Mouse (Mus musculus) MEL (cell line): ENCODE data around the gene Fnip2.

Experiments
- BHLHE40 ChIP-seq: IDR thresholded peaks from 2 replicates; pipeline ENCODE4 v1.6.1; 2012; ENCODE audit warnings: low read depth, mild to moderate bottlenecking, inconsistent platforms, low read length, improper control_type of control experiment, borderline replicate concordance
- CHD2 ChIP-seq: IDR thresholded peaks from 2 replicates; pipeline ENCODE4 v1.6.1; 2011; ENCODE audit warnings: low read length, improper control_type of control experiment
- CTCF ChIP-seq, 3 experiments: IDR thresholded peaks in 2 of 3; conservative IDR thresholded peaks in 1 of 3; 2 replicates each; pipeline ENCODE4 v1.5.1; 2011 to 2012; ENCODE audit warnings: low read length in 3 of 3, low read depth in 2 of 3, mild to moderate bottlenecking in 2 of 3, improper control_type of control experiment in 1 of 3, inconsistent platforms in 1 of 3, mixed read lengths in 1 of 3, moderate library complexity in 1 of 3; ENCODE audit not compliant: control insufficient read depth in 1 of 3, insufficient read depth in 1 of 3, poor library complexity in 1 of 3, severe bottlenecking in 1 of 3
- E2F4 ChIP-seq: IDR thresholded peaks from 2 replicates; pipeline ENCODE4 v1.6.1; 2011; ENCODE audit warnings: low read depth, low read length, improper control_type of control experiment, borderline replicate concordance
- JUND ChIP-seq: IDR thresholded peaks from 2 replicates; pipeline ENCODE4 v1.6.1; 2011; ENCODE audit warnings: low read depth, mild to moderate bottlenecking, improper control_type of control experiment, low read length
- KAT2A ChIP-seq: conservative IDR thresholded peaks from 2 replicates; pipeline ENCODE4 v1.6.1; 2012; ENCODE audit warnings: low read depth, low read length, improper control_type of control experiment, inconsistent platforms
- MEF2A ChIP-seq: IDR thresholded peaks from 2 replicates; pipeline ENCODE4 v1.6.1; 2014; ENCODE audit warnings: low read depth, mild to moderate bottlenecking, inconsistent platforms, low read length, improper control_type of control experiment; ENCODE audit not compliant: poor library complexity, insufficient replicate concordance, severe bottlenecking; ENCODE audit errors: extremely low read depth
- MYC ChIP-seq: IDR thresholded peaks from 2 replicates; pipeline ENCODE4 v1.6.1; 2011; ENCODE audit warnings: low read depth, mild to moderate bottlenecking, low read length, improper control_type of control experiment, moderate library complexity
- POLR2A ChIP-seq, 2 experiments: IDR thresholded peaks; 2 replicates each; pipeline ENCODE4 v1.6.1; 2011 to 2012; ENCODE audit warnings: low read length in 2 of 2, mild to moderate bottlenecking in 2 of 2, control low read depth in 1 of 2, improper control_type of control experiment in 1 of 2, low read depth in 1 of 2, moderate library complexity in 1 of 2; ENCODE audit not compliant: control insufficient read depth in 1 of 2, insufficient read depth in 1 of 2, poor library complexity in 1 of 2
- POLR2AphosphoS2 ChIP-seq: IDR thresholded peaks from 2 replicates; pipeline ENCODE4 v1.6.1; 2011; ENCODE audit warnings: low read length, improper control_type of control experiment
- SIN3A ChIP-seq: IDR thresholded peaks from 2 replicates; pipeline ENCODE4 v1.6.1; 2012; ENCODE audit warnings: low read length, improper control_type of control experiment, inconsistent platforms
- USF1 ChIP-seq: IDR thresholded peaks from 2 replicates; pipeline ENCODE4 v1.6.1; 2014; ENCODE audit warnings: low read depth, mild to moderate bottlenecking, inconsistent platforms, low read length, improper control_type of control experiment, moderate library complexity

DNA sequence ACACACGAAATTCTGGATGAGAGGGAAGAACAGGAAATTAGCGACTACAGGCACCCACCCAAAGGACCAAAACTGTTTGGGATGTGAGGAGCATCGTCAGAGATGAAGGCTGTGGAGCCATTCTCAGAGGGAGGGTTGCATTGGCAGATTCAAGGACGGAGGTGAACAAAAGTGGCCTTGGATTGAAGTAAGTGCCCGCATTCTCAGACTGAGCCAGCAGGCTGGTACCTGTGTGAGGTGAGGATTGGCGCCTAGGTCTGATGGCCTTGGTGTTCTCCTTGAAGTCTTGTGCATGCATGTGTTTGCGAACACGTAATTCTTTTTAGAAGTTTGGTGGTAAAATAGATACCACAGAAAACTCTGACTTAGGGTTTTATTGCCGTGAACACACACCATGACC, 133.2 kb downstream of the Fnip2 start:
- TF ChIP-seq POLR2A (IDR thresholded peaks at IDR 0.05; ENCODE audit: control insufficient read depth in 1 of 2, insufficient read depth in 1 of 2, low read depth in 1 of 2, low read length in 2 of 2, poor library complexity in 1 of 2): no peak
- no peak for TF ChIP-seq KAT2A
- TF ChIP-seq JUND: no peak
- TF ChIP-seq MYC: no peak
- TF ChIP-seq MEF2A: no peak
- no peak for TF ChIP-seq CTCF (IDR thresholded peaks at IDR 0.05 in 2 of 3, conservative IDR thresholded peaks at IDR 0.05 in 1 of 3; ENCODE audit: control insufficient read depth in 1 of 3, insufficient read depth in 1 of 3, low read depth in 2 of 3, low read length in 3 of 3, poor library complexity in 1 of 3, severe bottlenecking in 1 of 3)
- no peak for TF ChIP-seq BHLHE40
- no peak for TF ChIP-seq CHD2
- no peak for TF ChIP-seq SIN3A
- no peak for TF ChIP-seq USF1
- no peak for TF ChIP-seq POLR2AphosphoS2
- TF ChIP-seq E2F4: no peak
